Mouse (Mus musculus): ENCODE data around the gene Chek2. TPM values are rescaled to one million over a fixed set of nuclear protein-coding genes. Genes with fewer than 3 reads are reported as not detected.

Gene Chek2
- polyA plus RNA-seq, 1 experiment from 2014 or later, result 10.9 TPM

DNA sequence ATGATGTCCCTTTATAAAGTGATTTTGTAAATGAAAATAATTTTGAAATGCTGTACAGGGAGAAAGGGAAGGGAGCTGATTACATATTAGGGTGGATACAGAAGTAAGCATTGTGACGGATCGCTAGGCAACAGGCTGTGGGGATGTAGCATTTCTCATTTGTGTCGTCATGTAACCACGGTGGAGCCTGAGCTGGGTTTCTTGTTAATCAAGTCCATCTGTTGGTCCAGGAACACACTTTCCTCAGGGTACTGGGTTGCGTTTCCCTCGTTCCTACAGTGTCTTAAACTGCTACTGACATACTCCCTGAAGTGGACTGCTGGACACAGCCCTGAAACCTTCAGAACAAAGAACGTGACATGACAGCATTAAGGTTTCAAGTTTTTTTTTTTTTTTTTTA lies 58.4 kb downstream of the Chek2 start:
- H3K9me3 ChIP-seq (ENCODE audit: control insufficient read depth, low read length), result no peaks in the 10 kb centered on the region
- ATAC-seq (ENCODE audit: low FRiP score, low TSS enrichment) (no peak), DNase-seq (ENCODE audit: low spot score) (no peak)
- H3K27me3 ChIP-seq (ENCODE audit: control insufficient read depth, insufficient read depth, low read length), result no peaks in the 10 kb centered on the region
- no peak overlapping the region for H3K4me2 ChIP-seq (replicated peaks; ENCODE audit: low read depth)
- H3K9ac ChIP-seq (ENCODE audit: low read length), result no peak overlapping the region
- TF ChIP-seq CTCF (IDR thresholded peaks at IDR 0.05; ENCODE audit: low read depth) (no peak), EP300 (optimal IDR thresholded peaks at IDR 0.05) (no peak)
- H3K4me3 ChIP-seq (ENCODE audit: low read depth, low read length), result no peak overlapping the region
- no peaks in the 10 kb centered on the region for H3K36me3 ChIP-seq (ENCODE audit: control insufficient read depth, insufficient read depth, low read length)
- no peak overlapping the region for H3K27ac ChIP-seq (replicated peaks)
- 69% methylated on average over 7 of the region's 7 CpGs for WGBS
- H3K4me1 ChIP-seq (replicated peaks; ENCODE audit: control insufficient read depth, insufficient read depth), result no peaks in the 10 kb centered on the region

DNA sequence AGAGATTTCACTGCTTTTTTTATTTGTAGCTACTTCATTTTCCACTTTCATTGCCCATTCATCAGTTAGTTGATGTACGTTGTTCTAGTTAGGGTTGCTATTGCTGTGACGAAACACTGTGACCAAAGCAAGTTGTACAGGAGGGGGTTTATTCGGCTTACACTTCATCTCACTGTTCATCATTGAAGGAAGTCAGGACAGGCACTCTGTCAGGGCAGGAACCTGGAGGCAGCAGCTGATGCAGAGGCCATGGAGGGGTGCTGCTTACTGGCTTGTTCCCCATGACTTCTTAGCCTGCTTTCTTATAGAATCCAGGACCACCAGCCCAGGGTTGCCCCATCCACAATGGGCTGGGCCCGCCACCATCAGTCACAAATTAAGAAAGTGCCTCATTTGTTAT lies 59.0 kb downstream of the Chek2 start:
- H3K27me3 ChIP-seq (ENCODE audit: control insufficient read depth, insufficient read depth, low read length), result no peaks in the 10 kb centered on the region
- H3K4me3 ChIP-seq (ENCODE audit: low read depth, low read length), result no peak overlapping the region
- H3K4me1 ChIP-seq (replicated peaks; ENCODE audit: control insufficient read depth, insufficient read depth), result no peaks in the 10 kb centered on the region
- no peak for ATAC-seq (ENCODE audit: low FRiP score, low TSS enrichment)
- WGBS, result 81% methylated on average over 4 of the region's 4 CpGs
- H3K9ac ChIP-seq (ENCODE audit: low read length), result no peak overlapping the region
- no peaks in the 10 kb centered on the region for H3K36me3 ChIP-seq (ENCODE audit: control insufficient read depth, insufficient read depth, low read length)
- no peak overlapping the region for H3K27ac ChIP-seq (replicated peaks)
- no peak overlapping the region for H3K4me2 ChIP-seq (replicated peaks; ENCODE audit: low read depth)
- DNase-seq (ENCODE audit: low spot score), result no peak
- no peaks in the 10 kb centered on the region for H3K9me3 ChIP-seq (ENCODE audit: control insufficient read depth, low read length)
- TF ChIP-seq CTCF (IDR thresholded peaks at IDR 0.05; ENCODE audit: low read depth), result no peak
- TF ChIP-seq EP300 (optimal IDR thresholded peaks at IDR 0.05), result no peak

DNA sequence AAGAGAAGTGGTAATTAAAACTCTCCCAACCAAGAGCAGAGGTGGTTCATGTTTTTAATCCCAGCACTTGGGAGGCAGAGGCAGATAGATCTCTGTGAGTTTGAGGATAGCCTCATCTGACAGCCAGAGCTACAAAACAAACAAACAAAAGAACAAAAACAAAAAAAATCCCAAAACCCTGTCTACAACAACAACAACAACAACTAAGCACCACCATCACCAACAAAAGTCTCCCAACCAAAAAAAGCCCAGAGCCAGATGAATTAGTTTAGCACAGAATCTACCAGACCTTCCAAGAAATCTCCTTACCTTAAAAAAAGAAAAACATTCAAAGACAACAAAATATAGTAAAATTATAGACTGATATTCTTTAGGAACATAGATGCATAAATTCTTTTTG lies 60.6 kb downstream of the Chek2 start:
- Histone ChIP-seq H3K4me3 (ENCODE audit: low read depth, low read length) (no peak overlapping the region), H3K4me1 (replicated peaks; ENCODE audit: control insufficient read depth, insufficient read depth) (no peaks in the 10 kb centered on the region), H3K27ac (replicated peaks) (no peak overlapping the region), H3K4me2 (replicated peaks; ENCODE audit: low read depth) (no peak overlapping the region), H3K9me3 (ENCODE audit: control insufficient read depth, low read length) (no peaks in the 10 kb centered on the region), H3K27me3 (ENCODE audit: control insufficient read depth, insufficient read depth, low read length) (no peaks in the 10 kb centered on the region), H3K9ac (ENCODE audit: low read length) (no peak overlapping the region), H3K36me3 (ENCODE audit: control insufficient read depth, insufficient read depth, low read length) (no peaks in the 10 kb centered on the region)
- no peak for ATAC-seq (ENCODE audit: low FRiP score, low TSS enrichment)
- no peak for DNase-seq (ENCODE audit: low spot score)
- TF ChIP-seq CTCF (IDR thresholded peaks at IDR 0.05; ENCODE audit: low read depth) (no peak), EP300 (optimal IDR thresholded peaks at IDR 0.05) (no peak)

DNA sequence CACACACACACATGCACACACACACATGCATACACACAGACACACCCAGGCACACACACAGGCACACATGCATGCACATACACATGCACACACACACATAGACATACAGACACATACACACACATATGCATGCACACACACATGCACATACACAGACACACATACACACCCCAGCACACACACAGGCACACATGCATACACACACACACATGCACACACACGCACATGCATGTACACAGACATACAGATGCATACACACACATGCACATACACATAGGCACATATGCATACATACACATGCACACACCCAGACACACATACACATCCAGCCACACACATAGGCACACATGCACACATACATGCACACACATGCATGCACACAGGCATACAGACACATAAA lies 66.9 kb downstream of the Chek2 start:
- Histone ChIP-seq H3K4me1 (replicated peaks; ENCODE audit: control insufficient read depth, insufficient read depth) (no peaks in the 10 kb centered on the region), H3K4me3 (ENCODE audit: low read depth, low read length) (no peak overlapping the region), H3K27ac (replicated peaks) (no peak overlapping the region), H3K9me3 (ENCODE audit: control insufficient read depth, low read length) (no peaks in the 10 kb centered on the region), H3K9ac (ENCODE audit: low read length) (no peak overlapping the region), H3K27me3 (ENCODE audit: control insufficient read depth, insufficient read depth, low read length) (no peaks in the 10 kb centered on the region), H3K4me2 (replicated peaks; ENCODE audit: low read depth) (no peak overlapping the region), H3K36me3 (ENCODE audit: control insufficient read depth, insufficient read depth, low read length) (no peaks in the 10 kb centered on the region)
- ATAC-seq (ENCODE audit: low FRiP score, low TSS enrichment) (no peak), DNase-seq (ENCODE audit: low spot score) (no peak)
- TF ChIP-seq EP300 (optimal IDR thresholded peaks at IDR 0.05) (no peak), CTCF (IDR thresholded peaks at IDR 0.05; ENCODE audit: low read depth) (no peak)
- WGBS, result 97% methylated on average over 1 of the region's 1 CpGs

DNA sequence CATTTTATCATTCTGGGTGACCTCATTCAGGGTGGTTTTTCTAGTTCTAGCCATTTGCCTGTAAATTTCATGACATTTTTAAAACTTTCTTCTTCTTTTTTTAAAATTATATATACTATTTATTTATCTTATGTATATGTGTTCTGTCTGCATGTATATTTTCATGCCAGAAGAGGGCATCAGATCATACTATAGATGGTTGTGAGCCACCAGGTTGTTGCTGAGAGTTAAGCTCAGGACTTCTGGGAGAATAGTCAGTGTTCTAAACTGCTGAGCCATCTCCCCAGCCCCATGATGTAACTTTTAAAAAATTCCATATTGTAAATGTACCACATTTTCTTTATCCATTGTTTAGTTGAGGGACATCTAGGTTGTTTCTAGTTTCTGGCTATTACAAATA lies 69.1 kb downstream of the Chek2 start:
- Histone ChIP-seq H3K9me3 (ENCODE audit: control insufficient read depth, low read length) (no peaks in the 10 kb centered on the region), H3K4me2 (replicated peaks; ENCODE audit: low read depth) (no peak overlapping the region), H3K27me3 (ENCODE audit: control insufficient read depth, insufficient read depth, low read length) (no peaks in the 10 kb centered on the region), H3K4me1 (replicated peaks; ENCODE audit: control insufficient read depth, insufficient read depth) (no peaks in the 10 kb centered on the region), H3K4me3 (ENCODE audit: low read depth, low read length) (no peak overlapping the region), H3K9ac (ENCODE audit: low read length) (no peak overlapping the region), H3K36me3 (ENCODE audit: control insufficient read depth, insufficient read depth, low read length) (no peaks in the 10 kb centered on the region), H3K27ac (replicated peaks) (no peak overlapping the region)
- DNase-seq (ENCODE audit: low spot score) (no peak), ATAC-seq (ENCODE audit: low FRiP score, low TSS enrichment) (no peak)
- TF ChIP-seq CTCF (IDR thresholded peaks at IDR 0.05; ENCODE audit: low read depth) (peak; percentile 41), EP300 (optimal IDR thresholded peaks at IDR 0.05) (no peak)

DNA sequence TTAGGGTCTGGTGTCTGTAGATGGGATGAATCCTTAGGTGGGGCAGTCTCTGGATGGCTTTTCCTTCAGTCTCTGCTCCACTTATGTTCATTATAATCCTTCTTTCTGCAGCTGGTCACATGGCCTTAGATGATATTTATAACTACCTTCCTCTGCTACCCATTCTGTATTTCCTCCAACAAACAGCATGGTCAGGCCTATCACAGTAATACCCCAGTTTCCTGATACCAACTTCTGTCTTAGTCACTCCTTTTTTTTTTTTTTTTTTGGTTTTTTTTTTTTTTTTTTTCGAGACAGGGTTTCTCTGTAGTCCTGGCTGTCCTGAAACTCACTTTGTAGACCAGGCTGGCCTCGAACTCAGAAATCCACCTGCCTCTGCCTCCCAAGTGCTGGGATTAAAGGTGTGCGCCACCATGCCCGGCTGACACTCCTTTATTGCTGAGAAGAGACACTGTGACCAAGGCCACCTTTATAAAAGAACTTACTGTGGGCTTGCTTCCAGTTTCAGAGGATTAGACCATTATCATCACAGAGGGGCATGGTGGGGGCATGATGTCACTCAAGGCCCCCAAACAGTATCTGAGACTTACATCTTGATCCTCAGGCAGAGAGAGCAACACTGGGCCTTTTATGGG lies 70.3 kb downstream of the Chek2 start:
- Histone ChIP-seq H3K27ac (replicated peaks) (no peak overlapping the region), H3K36me3 (ENCODE audit: control insufficient read depth, insufficient read depth, low read length) (no peaks in the 10 kb centered on the region), H3K9me3 (ENCODE audit: control insufficient read depth, low read length) (no peaks in the 10 kb centered on the region), H3K27me3 (ENCODE audit: control insufficient read depth, insufficient read depth, low read length) (no peaks in the 10 kb centered on the region), H3K9ac (ENCODE audit: low read length) (no peak overlapping the region), H3K4me1 (replicated peaks; ENCODE audit: control insufficient read depth, insufficient read depth) (no peaks in the 10 kb centered on the region), H3K4me2 (replicated peaks; ENCODE audit: low read depth) (no peak overlapping the region), H3K4me3 (ENCODE audit: low read depth, low read length) (no peak overlapping the region)
- TF ChIP-seq EP300 (optimal IDR thresholded peaks at IDR 0.05) (no peak), CTCF (IDR thresholded peaks at IDR 0.05; ENCODE audit: low read depth) (no peak)
- ATAC-seq (ENCODE audit: low FRiP score, low TSS enrichment), result no peak
- no peak for DNase-seq (ENCODE audit: low spot score)
- 88% methylated on average over 4 of the region's 4 CpGs for WGBS

All from stomach, postnatal 0 days (tissue).